Mouse (Mus musculus) right cerebral cortex, postnatal 10 days (tissue): Measurements from ENCODE around the gene Ocel1.

ENCODE experiments used
- DNase-seq, 2 experiments: peaks; one replicate each; pipeline ENCODE4 v3.0.0; 2021; ENCODE audit warnings: low spot score in 2 of 2

Gene Ocel1

GRCm38 (mm10) chr8:71403107-71403885 lies 32.2 kb downstream of the Ocel1 start:
- DNase-seq, result peak in 1 of 2 experiments; percentile 12

- DNase-seq, result peak in 1 of 2 experiments; percentile 30
Observed at GRCm38 (mm10) chr8:71404011-71404410, 32.9 kb downstream of the Ocel1 start.

- no peak for DNase-seq
Observed at GRCm38 (mm10) chr8:71404951-71405351, 33.9 kb downstream of the Ocel1 start.

GRCm38 (mm10) chr8:71405401-71406098 lies 34.5 kb downstream of the Ocel1 start, which contains the start of gene Ankle1:
Gene Ankle1 (plus strand): TSS chr8:71406010.
- DNase-seq, result peak; percentile 95 to 96

DNA sequence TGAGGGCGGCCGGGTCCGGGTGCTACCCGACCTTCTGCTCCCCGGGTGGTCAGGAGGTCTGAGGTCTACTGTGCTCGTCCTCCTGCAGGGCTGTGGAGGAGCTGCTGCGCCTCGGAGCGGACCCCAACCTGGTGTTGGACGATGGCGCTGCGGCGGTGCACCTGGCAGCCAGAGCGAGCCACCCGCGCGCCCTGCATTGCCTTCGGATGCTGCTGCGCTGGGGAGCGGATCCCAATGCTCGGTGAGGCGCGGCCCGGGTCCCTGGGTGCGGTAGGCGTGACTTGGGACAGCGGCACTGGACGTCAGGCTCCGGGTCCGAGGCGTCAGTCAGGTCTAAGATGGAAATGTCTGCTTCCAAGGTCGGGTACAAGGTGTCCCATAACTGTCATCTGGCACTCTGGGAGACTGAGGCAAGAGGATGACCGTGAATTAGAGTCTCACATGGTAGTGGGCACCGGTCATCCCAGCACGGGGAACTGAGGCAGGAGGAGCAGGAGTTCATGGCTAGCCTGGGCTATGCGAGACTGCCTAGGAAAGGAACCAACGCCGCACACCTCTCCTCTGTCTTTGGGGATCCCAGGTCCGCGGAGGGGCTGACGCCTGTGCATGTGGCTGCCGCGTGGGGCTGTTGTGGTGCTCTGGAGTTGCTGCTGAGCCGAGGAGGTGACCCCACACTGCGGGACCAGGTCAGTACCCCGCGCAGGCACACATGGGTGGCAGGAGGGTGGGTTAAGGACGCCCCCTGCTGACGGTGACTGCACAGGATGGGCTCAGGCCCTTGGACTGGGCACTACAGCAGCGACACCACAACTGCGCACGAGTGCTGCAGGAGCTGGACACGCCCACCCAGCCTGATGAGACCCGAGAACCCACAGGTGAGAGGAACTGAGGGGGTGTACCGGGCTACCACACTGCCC lies 35.3 kb downstream of the Ocel1 start:
- peak in 1 of 2 experiments; percentile 56 for DNase-seq

GRCm38 (mm10) chr8:71407441-71407840 lies 36.3 kb downstream of the Ocel1 start:
- no peak for DNase-seq

DNA sequence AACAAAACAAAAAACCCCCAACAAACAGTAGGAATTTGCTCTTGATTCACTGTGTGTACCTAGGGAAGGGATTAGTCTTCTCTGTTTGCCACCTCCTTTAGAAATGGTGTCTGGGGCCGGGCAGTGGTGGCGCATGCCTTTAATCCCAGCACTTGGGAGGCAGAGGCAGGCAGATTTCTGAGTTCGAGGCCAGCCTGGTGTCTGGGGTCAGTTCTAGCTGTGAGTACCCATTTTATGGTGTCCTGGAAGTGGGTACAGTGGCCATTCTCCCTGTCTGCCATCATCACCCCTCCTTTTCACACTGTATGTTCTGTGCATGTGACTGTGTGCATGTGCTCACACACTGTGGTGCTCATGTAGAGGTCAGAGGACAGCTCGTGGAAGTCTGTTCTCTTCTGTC lies 37.1 kb downstream of the Ocel1 start:
- DNase-seq, result no peak

GRCm38 (mm10) chr8:71411535-71412273 lies 40.6 kb downstream of the Ocel1 start:
- no peak for DNase-seq

DNA sequence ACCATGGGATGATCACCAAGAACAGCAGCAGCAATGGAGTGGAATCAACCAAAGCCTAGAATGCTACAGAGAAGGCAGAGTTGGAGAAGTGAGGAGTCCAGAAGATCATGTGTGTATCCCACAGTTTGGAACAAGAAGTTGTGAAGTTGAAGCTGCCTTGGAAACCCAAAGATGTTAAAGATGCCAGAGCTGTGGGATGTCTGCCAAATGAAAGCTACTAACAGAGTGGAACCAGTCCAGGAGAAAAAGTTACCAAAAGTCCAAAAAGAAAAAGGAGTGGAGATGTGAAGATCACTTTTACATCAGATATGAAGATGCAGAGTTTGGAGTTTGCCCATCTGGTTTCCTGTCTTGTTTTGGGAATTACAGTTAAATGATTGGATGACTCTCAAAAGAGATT lies 51.0 kb downstream of the Ocel1 start:
- no peak for DNase-seq
